Mouse (Mus musculus): ENCODE measurements around the gene Akain1. TPM values are rescaled to one million over a fixed set of nuclear protein-coding genes. Genes with fewer than 3 reads are reported as not detected.

The Akain1 gene
- polyA plus RNA-seq, 1 experiment: not detected

DNA sequence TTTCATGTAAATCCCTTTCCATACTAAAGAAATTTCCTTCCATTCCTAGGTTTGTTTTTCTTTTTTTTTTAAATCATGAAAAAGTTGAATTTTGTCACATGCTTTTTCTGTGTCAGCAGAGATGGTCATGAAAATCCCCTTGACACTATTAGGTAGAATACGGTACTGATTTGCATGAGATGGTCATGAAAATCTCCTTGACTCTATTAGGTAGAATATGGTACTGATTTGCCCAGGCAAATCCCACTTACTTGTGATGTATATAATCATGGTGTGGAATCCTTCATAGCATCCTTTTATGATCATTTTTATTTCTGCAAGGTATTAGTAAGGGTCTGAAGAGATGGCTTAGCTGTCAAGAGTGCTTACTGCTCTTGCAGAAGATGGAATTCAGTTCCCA, 17.5 kb upstream of the Akain1 start:
- Histone ChIP-seq H3K27ac (ENCODE audit: insufficient read depth, low read depth, low read length) (no peak overlapping the region), H3K4me1 (ENCODE audit: control insufficient read depth, insufficient read depth, low read length) (peaks cover 3% of the 10 kb centered on the region; the same call in 1 of the 2 replicates), H3K4me3 (ENCODE audit: insufficient read depth, low read depth, low read length) (no peak overlapping the region)
- TF ChIP-seq POLR2A (IDR thresholded peaks at IDR 0.05; ENCODE audit: insufficient read depth, low read depth, low read length) (no peak), CTCF (IDR thresholded peaks at IDR 0.05; ENCODE audit: insufficient read depth, low read depth, low read length) (no peak)
- WGBS: 5% methylated on average over 1 of the region's 1 CpGs

DNA sequence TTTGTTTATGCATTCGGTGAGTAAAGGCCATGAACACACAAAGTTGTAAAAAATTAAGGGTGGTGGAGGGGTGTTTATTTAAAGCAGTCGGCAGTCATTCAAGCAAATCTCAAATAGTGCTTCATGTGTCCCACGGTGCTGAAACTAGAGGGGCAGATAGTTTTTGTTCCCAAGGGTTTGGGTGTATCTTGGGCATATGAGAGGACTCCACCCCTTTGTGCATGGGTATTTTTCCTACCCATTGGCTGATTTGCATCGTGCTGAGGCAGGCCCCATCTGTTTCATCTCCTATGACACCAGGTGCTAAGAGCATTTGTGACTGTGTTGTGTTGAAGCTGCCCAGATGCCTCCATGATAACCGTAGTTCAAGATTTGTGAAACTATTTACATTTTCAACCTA, 1.3 kb upstream of the Akain1 start:
- peaks cover 10% of the 10 kb centered on the region for H3K4me1 ChIP-seq (ENCODE audit: control insufficient read depth, insufficient read depth, low read length)
- 78% methylated on average over 5 of the region's 5 CpGs for WGBS
- TF ChIP-seq POLR2A (IDR thresholded peaks at IDR 0.05; ENCODE audit: insufficient read depth, low read depth, low read length) (no peak), CTCF (IDR thresholded peaks at IDR 0.05; ENCODE audit: insufficient read depth, low read depth, low read length) (no peak)
- H3K27ac ChIP-seq (ENCODE audit: insufficient read depth, low read depth, low read length): no peak overlapping the region
- no peak overlapping the region for H3K4me3 ChIP-seq (ENCODE audit: insufficient read depth, low read depth, low read length)

DNA sequence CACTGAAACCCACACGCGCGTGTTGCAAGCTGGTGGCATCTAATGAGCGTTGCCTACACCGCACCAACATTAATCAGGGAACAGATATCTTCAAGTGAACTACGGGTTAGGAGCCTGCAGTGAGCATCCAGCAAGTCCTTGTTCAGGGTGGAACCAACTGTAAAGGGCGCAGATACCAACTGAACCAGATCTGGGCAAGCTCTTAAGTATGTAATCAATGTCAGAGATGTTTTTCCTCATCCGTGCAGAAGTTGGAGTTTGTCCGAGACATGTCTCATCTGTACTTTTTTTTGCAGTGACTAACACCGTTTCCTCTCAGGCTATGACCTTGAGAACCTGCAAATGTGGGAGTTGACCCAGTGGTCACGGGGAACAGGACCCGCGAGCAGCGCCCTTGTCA, 640 bp upstream of the Akain1 start:
- WGBS: 29% methylated on average over 14 of the region's 14 CpGs
- Histone ChIP-seq H3K4me1 (ENCODE audit: control insufficient read depth, insufficient read depth, low read length) (peaks cover 10% of the 10 kb centered on the region), H3K27ac (ENCODE audit: insufficient read depth, low read depth, low read length) (peak overlapping the region; percentile 49), H3K4me3 (ENCODE audit: insufficient read depth, low read depth, low read length) (peak overlapping the region; percentile 56)
- no peak for TF ChIP-seq CTCF (IDR thresholded peaks at IDR 0.05; ENCODE audit: insufficient read depth, low read depth, low read length)
- no peak for TF ChIP-seq POLR2A (IDR thresholded peaks at IDR 0.05; ENCODE audit: insufficient read depth, low read depth, low read length)

DNA sequence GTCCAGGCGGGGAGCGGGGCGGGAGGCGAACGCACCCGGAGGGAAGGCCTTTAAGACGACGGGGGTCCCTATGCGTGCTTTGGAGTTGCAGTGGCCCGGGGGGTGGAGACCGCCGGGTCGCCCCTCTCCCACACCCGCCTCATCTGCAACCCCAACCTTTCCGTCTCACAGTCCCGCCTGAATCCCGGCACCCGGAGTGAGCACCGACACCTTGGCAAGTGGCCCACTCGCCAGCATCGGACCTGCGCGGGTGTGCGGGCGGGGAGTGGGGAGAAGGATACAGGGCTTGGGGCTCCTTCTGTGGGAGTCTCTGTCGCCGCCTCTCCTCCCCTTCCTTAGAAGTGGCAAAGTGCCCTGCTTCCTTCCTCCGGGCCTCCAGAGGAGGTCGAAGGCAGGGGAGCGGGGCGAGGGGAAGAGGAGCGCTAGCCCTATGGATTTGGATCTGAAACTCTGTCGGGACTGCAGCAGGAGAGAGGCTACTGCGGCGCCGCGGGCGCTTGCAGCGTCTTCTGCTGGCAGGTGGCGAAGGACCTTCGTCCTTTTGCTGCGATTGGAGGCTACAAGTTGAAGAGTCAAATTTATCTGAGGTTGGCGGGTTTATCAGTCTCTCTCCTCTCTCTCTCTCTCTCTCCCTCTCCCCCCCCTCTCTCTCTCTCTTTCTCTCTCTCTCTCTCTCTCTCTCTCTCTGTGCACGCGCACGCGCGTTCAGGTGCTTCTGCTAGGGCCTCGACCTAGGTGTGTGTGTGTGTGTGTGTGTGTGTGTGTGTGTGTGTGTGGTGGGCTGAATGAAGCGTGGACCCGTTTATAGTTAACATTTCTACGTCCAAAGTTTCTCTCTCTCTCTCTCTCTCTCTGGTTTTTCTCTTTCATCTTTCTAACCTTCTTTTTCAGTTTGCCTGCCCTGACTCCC, 700 bp downstream of the Akain1 start:
- no peak for TF ChIP-seq POLR2A (IDR thresholded peaks at IDR 0.05; ENCODE audit: insufficient read depth, low read depth, low read length)
- no peak for TF ChIP-seq CTCF (IDR thresholded peaks at IDR 0.05; ENCODE audit: insufficient read depth, low read depth, low read length)
- peak overlapping the region; percentile 56 for H3K4me3 ChIP-seq (ENCODE audit: insufficient read depth, low read depth, low read length)
- H3K27ac ChIP-seq (ENCODE audit: insufficient read depth, low read depth, low read length): no peak overlapping the region; the same call in 1 of the 2 replicates
- WGBS: under 1% methylated on average over 52 of the region's 52 CpGs
- H3K4me1 ChIP-seq (ENCODE audit: control insufficient read depth, insufficient read depth, low read length): peaks cover 10% of the 10 kb centered on the region

DNA sequence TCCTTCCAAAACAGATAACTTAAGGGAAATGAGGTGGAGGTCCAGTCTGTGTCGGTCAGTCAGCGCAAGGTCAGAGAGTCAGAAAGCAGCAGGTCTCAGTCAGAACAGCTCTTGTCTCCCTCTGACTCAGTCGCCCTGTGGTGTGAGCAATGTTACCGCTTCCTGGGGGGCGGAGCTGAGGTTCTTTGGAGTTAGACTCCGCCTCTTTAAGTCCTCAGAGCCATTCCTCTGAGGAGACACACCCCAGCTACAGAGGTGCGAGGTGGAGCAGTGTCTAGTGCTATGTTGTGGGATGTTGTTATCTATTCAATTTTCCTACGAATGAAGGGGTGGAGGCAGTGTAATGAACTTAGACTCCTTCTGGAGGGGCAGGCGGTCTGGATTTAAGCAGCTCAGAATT, 1.9 kb downstream of the Akain1 start:
- Histone ChIP-seq H3K27ac (ENCODE audit: insufficient read depth, low read depth, low read length) (no peak overlapping the region), H3K4me1 (ENCODE audit: control insufficient read depth, insufficient read depth, low read length) (peaks cover 10% of the 10 kb centered on the region), H3K4me3 (ENCODE audit: insufficient read depth, low read depth, low read length) (no peak overlapping the region)
- 20% methylated on average over 9 of the region's 9 CpGs for WGBS
- TF ChIP-seq POLR2A (IDR thresholded peaks at IDR 0.05; ENCODE audit: insufficient read depth, low read depth, low read length) (no peak), CTCF (IDR thresholded peaks at IDR 0.05; ENCODE audit: insufficient read depth, low read depth, low read length) (no peak)

DNA sequence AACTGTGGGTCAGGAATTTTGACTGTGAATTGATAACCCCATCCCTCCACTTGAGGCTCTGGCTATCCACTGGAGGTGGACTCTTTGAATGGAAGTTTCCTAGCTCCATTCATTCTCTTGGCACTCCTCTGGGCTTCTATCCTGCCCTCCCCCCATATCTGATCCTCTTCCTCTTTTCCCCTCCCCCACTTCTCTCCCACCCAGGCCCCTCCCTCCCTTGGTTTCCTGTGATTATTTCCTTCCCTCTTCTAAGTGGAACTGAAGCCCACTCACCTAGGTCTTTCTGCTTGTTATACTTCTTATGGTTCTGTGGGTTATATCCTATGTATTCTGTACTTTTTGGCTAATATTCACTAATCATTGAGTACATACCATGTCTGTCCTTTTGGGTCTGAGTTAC, 9.6 kb downstream of the Akain1 start:
- Histone ChIP-seq H3K4me3 (ENCODE audit: insufficient read depth, low read depth, low read length) (no peak overlapping the region), H3K4me1 (ENCODE audit: control insufficient read depth, insufficient read depth, low read length) (no peaks in the 10 kb centered on the region), H3K27ac (ENCODE audit: insufficient read depth, low read depth, low read length) (no peak overlapping the region)
- no peak for TF ChIP-seq POLR2A (IDR thresholded peaks at IDR 0.05; ENCODE audit: insufficient read depth, low read depth, low read length)
- TF ChIP-seq CTCF (IDR thresholded peaks at IDR 0.05; ENCODE audit: insufficient read depth, low read depth, low read length): no peak

DNA sequence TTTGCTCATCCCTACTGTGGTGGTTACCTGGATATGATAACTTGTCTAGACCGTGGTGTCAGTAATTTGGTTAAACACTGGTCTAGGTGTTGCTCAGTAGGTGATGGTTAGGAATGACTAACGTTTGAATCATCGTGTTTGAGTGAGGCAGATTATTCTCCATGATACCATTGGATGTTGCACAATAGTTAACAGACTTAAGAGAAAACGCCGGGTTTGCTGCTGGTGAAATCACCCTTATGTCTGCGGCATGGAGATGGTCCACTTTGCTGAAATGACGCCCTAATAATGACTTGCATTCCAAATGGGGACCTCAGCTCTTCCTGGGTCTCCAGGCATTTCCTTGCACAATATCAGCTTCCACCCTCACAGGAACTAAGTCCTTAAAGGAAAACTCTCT, 22.6 kb downstream of the Akain1 start:
- TF ChIP-seq CTCF (IDR thresholded peaks at IDR 0.05; ENCODE audit: insufficient read depth, low read depth, low read length): no peak
- TF ChIP-seq POLR2A (IDR thresholded peaks at IDR 0.05; ENCODE audit: insufficient read depth, low read depth, low read length): no peak
- no peak overlapping the region for H3K4me3 ChIP-seq (ENCODE audit: insufficient read depth, low read depth, low read length)
- 90% methylated on average over 7 of the region's 7 CpGs for WGBS

DNA sequence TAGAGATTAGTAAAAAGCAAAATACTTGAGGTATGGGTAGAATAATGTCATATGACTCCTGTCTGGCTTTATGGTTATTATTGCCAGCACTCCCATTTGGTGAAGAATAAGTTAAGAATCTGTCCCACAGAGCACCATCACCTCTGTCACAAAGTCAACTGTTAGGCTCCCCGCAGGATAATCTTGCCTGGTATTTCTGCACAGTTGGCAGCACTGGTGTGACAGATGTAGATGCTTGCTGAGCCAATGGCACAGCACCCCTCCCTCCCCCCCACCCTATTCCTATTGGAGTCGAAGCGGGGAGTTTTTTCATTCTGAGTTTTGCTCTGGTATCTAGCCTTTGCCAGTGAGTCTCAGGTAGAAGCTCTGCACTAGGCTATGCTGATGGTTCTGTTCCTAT, 23.9 kb downstream of the Akain1 start:
- WGBS: 74% methylated on average over 3 of the region's 3 CpGs
- Histone ChIP-seq H3K4me1 (ENCODE audit: control insufficient read depth, insufficient read depth, low read length) (0 out of 2 replicates have a peak, but pooled peaks cover 3% of the 10 kb centered on the region), H3K4me3 (ENCODE audit: insufficient read depth, low read depth, low read length) (no peak overlapping the region), H3K27ac (ENCODE audit: insufficient read depth, low read depth, low read length) (no peak overlapping the region)
- TF ChIP-seq CTCF (IDR thresholded peaks at IDR 0.05; ENCODE audit: insufficient read depth, low read depth, low read length): no peak
- no peak for TF ChIP-seq POLR2A (IDR thresholded peaks at IDR 0.05; ENCODE audit: insufficient read depth, low read depth, low read length)

More for the DNA sequence above, 22.6 kb downstream of the Akain1 start:
- H3K4me1 ChIP-seq (ENCODE audit: control insufficient read depth, insufficient read depth, low read length): no peaks in the 10 kb centered on the region
- H3K27ac ChIP-seq (ENCODE audit: insufficient read depth, low read depth, low read length): no peak overlapping the region

DNA sequence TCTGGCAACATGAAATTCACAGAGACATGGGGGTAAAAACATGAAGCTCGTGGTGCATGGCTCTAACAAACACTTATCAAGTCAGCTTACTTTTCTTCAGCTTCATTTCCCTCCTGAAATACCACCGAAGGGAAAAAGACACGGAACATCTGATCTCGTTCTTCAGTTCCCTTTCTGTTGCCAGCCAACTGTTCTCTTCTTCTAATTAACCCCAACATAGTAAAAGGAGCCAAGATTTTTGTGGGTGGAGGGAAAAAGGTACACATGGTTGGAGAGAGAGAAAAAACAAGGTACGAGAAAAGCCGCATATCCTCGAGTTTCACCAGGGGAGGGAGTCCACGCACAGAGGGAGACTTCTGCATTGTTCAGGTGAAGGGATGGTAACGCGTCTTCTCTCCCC, 32.0 kb downstream of the Akain1 start:
- Histone ChIP-seq H3K27ac (ENCODE audit: insufficient read depth, low read depth, low read length) (no peak overlapping the region), H3K4me1 (ENCODE audit: control insufficient read depth, insufficient read depth, low read length) (peaks cover 13% of the 10 kb centered on the region), H3K4me3 (ENCODE audit: insufficient read depth, low read depth, low read length) (no peak overlapping the region)
- WGBS: 33% methylated on average over 10 of the region's 10 CpGs
- no peak for TF ChIP-seq CTCF (IDR thresholded peaks at IDR 0.05; ENCODE audit: insufficient read depth, low read depth, low read length)
- no peak for TF ChIP-seq POLR2A (IDR thresholded peaks at IDR 0.05; ENCODE audit: insufficient read depth, low read depth, low read length)
